Mouse (Mus musculus): ENCODE data around the gene Canx. TPM values are rescaled to one million over a fixed set of nuclear protein-coding genes. Genes with fewer than 3 reads are reported as not detected.
"Not testable (repeated sequence)": the region's sequence is repeated elsewhere in the genome, so short reads cannot be mapped to it uniquely, and the experiment has no call there.

The Canx gene
- polyA plus RNA-seq, 1 experiment from 2014 or later, result 239 TPM

DNA sequence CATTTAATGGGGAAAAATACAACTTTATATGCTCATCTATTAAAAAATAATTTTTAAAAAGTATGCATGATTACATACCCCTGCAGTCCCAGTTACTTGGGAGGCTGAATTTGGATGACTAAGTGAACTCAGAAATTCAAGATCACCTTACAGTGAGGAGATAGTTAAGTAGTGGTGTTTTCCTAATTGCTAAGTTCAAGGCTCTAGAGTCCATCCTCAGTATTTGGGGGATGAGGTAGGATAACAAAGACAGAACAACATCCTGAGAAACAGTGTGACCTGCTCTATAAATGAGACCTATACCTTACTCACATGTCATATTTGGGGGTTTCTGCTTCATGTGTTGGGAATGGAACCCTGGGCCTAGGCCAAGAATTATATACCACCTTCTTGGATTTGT is 3.1 kb downstream of the Canx start:
- no peaks in the 10 kb centered on the region for H3K9me3 ChIP-seq (ENCODE audit: control insufficient read depth, low read length)
- peaks cover 34% of the 10 kb centered on the region for H3K4me1 ChIP-seq (replicated peaks; ENCODE audit: control insufficient read depth, insufficient read depth, low read length)
- no peaks in the 10 kb centered on the region for H3K27me3 ChIP-seq (ENCODE audit: control insufficient read depth, insufficient read depth, low read length)
- H3K36me3 ChIP-seq (replicated peaks; ENCODE audit: control insufficient read depth, insufficient read depth), result peaks cover 11% of the 10 kb centered on the region; the same call in 1 of the 2 replicates
- 0 out of 2 replicates have a peak overlapping the region, but pooled peaks have one; percentile 91 for H3K4me2 ChIP-seq (replicated peaks)
- ATAC-seq (ENCODE audit: low FRiP score), result no peak
- no peak overlapping the region for H3K9ac ChIP-seq
- no peak overlapping the region for H3K4me3 ChIP-seq (replicated peaks; ENCODE audit: low read length)
- H3K27ac ChIP-seq, result no peak overlapping the region
- DNase-seq (ENCODE audit: low spot score), result no peak

- no peak overlapping the region for H3K27ac ChIP-seq
- peaks cover 26% of the 10 kb centered on the region for H3K4me1 ChIP-seq (replicated peaks; ENCODE audit: control insufficient read depth, insufficient read depth, low read length)
- no peak for DNase-seq (ENCODE audit: low spot score)
- no peak overlapping the region for H3K4me3 ChIP-seq (replicated peaks; ENCODE audit: low read length)
- no peak overlapping the region for H3K4me2 ChIP-seq (replicated peaks)
- no peak overlapping the region for H3K9ac ChIP-seq
- peaks cover 11% of the 10 kb centered on the region; the same call in 1 of the 2 replicates for H3K36me3 ChIP-seq (replicated peaks; ENCODE audit: control insufficient read depth, insufficient read depth)
- H3K27me3 ChIP-seq (ENCODE audit: control insufficient read depth, insufficient read depth, low read length), result no peaks in the 10 kb centered on the region
- no peaks in the 10 kb centered on the region for H3K9me3 ChIP-seq (ENCODE audit: control insufficient read depth, low read length)
- no peak for ATAC-seq (ENCODE audit: low FRiP score)
- 96% methylated on average over 6 of the region's 6 CpGs for WGBS
Observed at GRCm38 (mm10) chr11:50321239-50321638, 4.2 kb downstream of the Canx start.

GRCm38 (mm10) chr11:50319343-50319742 is 6.1 kb downstream of the Canx start:
- 85% methylated on average over 4 of the region's 4 CpGs for WGBS
- ATAC-seq (ENCODE audit: low FRiP score), result not testable (repeated sequence)

DNA sequence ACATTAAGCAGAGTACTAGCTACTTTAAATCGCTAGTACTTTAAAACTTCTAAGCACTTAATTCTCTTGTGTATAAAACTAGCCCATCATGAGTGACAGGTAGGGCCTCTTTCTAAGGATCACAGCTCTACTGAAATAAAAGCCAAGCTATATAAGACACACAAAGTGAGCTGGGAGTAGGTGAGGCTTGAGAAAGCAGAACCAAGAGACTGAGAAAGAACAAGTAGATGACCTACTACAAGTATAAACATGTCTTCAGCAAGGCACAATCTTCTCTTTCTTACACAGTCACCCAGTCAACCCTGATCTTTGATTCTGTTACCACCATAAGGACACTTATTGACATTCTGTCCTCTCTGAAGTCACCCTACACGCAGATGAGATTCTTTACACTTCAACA is 12.7 kb downstream of the Canx start:
- Histone ChIP-seq H3K36me3 (replicated peaks; ENCODE audit: control insufficient read depth, insufficient read depth) (peaks cover 44% of the 10 kb centered on the region), H3K9ac (no peak overlapping the region), H3K27ac (no peak overlapping the region), H3K4me1 (replicated peaks; ENCODE audit: control insufficient read depth, insufficient read depth, low read length) (no peaks in the 10 kb centered on the region), H3K4me3 (replicated peaks; ENCODE audit: low read length) (no peak overlapping the region), H3K4me2 (replicated peaks) (no peak overlapping the region), H3K27me3 (ENCODE audit: control insufficient read depth, insufficient read depth, low read length) (no peaks in the 10 kb centered on the region), H3K9me3 (ENCODE audit: control insufficient read depth, low read length) (no peaks in the 10 kb centered on the region)
- DNase-seq (ENCODE audit: low spot score) (no peak), ATAC-seq (ENCODE audit: low FRiP score) (no peak)
- 90% methylated on average over 2 of the region's 2 CpGs for WGBS

More at GRCm38 (mm10) chr11:50319343-50319742, 6.1 kb downstream of the Canx start:
- not testable (repeated sequence) for H3K4me2 ChIP-seq (replicated peaks); H3K9ac ChIP-seq; H3K27me3 ChIP-seq (ENCODE audit: control insufficient read depth, insufficient read depth, low read length); H3K4me3 ChIP-seq (replicated peaks; ENCODE audit: low read length); H3K27ac ChIP-seq; DNase-seq (ENCODE audit: low spot score); H3K9me3 ChIP-seq (ENCODE audit: control insufficient read depth, low read length)
- Histone ChIP-seq H3K4me1 (replicated peaks; ENCODE audit: control insufficient read depth, insufficient read depth, low read length) (peaks cover 22% of the 10 kb centered on the region), H3K36me3 (replicated peaks; ENCODE audit: control insufficient read depth, insufficient read depth) (peaks cover 11% of the 10 kb centered on the region; the same call in 1 of the 2 replicates)

DNA sequence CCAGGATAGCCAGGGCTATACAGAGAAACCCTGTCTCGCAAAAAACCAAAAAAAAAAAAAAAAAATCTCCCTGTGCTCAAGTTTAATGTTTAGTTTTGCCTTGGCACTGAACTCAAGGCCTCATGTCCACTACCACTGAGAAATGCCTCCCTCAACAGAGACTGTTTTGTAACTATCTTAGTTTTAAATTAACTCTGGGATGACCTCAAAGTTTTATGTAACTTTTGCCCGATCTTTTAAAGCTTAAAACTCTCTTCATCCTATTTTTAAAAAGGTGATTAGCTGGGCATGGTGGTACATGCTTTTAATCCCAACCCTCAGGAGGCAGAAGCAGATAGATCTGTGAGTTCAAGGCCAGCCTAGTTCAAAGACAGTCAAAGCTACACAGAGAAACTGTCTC is 22.1 kb downstream of the Canx start:
- no peak overlapping the region for H3K9ac ChIP-seq
- no peaks in the 10 kb centered on the region for H3K27me3 ChIP-seq (ENCODE audit: control insufficient read depth, insufficient read depth, low read length)
- no peak overlapping the region for H3K4me2 ChIP-seq (replicated peaks)
- H3K36me3 ChIP-seq (replicated peaks; ENCODE audit: control insufficient read depth, insufficient read depth), result peaks cover 98% of the 10 kb centered on the region
- ATAC-seq (ENCODE audit: low FRiP score) (no peak), DNase-seq (ENCODE audit: low spot score) (no peak)
- no peaks in the 10 kb centered on the region for H3K9me3 ChIP-seq (ENCODE audit: control insufficient read depth, low read length)
- no peaks in the 10 kb centered on the region for H3K4me1 ChIP-seq (replicated peaks; ENCODE audit: control insufficient read depth, insufficient read depth, low read length)
- no peak overlapping the region for H3K4me3 ChIP-seq (replicated peaks; ENCODE audit: low read length)
- H3K27ac ChIP-seq, result no peak overlapping the region
- WGBS, result 94% methylated on average over 2 of the region's 2 CpGs

GRCm38 (mm10) chr11:50292190-50292855 is 33.1 kb downstream of the Canx start, which contains the start of gene Maml1:
Maml1 (minus strand) TSS chr11:50292311.
- peak; percentile 99 for DNase-seq (ENCODE audit: low spot score)
- WGBS, result under 1% methylated on average over 42 of the region's 45 CpGs
- Histone ChIP-seq H3K27ac (peak within 1 kb of the TSS; percentile 99), H3K4me1 (replicated peaks; ENCODE audit: control insufficient read depth, insufficient read depth, low read length) (peaks cover 27% of the 10 kb centered on the region), H3K27me3 (ENCODE audit: control insufficient read depth, insufficient read depth, low read length) (no peaks in the 10 kb centered on the region), H3K9ac (peak within 1 kb of the TSS; percentile 97), H3K36me3 (replicated peaks; ENCODE audit: control insufficient read depth, insufficient read depth) (peaks cover 32% of the 10 kb centered on the region), H3K9me3 (ENCODE audit: control insufficient read depth, low read length) (no peaks in the 10 kb centered on the region), H3K4me2 (replicated peaks) (peak within 1 kb of the TSS; percentile 89), H3K4me3 (replicated peaks; ENCODE audit: low read length) (peak within 1 kb of the TSS; percentile 92)
- ATAC-seq (ENCODE audit: low FRiP score), result peak; percentile 98

DNA sequence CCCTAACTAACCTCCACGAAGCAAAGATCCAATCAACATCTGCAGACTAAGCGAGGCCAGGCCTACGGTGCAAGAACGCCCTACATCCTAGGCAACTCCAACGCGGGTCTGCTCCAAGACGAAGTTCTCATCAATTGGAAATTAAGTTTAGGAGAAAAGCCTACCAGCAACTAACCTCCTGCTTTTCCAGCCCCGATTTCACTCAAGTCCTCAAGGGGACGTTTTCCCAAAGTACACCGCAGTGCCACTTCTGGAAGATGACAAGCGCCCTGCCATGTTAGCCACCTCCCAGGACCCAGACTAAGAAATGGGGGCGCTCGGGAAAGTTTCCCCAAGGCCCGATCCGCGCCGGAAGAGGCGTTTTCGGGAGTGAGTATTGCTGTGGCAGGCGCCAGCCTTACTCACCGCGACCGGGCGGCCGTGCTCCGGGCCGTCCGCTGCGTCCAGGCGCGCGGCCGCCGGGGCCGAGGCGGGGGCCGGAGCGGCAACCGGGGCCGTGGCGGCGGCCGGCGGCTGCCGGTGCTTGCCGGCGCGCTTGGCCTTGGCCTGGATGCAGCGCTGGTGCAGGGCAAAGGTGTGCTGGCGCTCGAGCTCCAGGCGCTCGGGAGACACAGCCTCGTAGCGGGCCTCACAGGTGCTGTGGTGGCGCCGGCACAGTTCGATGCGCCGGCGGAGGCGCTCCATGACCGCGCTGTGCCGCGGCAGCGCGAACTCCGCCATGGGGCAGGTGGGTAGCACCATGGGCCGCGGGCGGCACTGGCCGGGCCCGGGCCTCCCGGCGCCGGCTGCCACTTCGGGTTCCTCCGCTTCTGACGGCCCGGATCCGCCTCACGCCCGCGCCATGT is 33.9 kb downstream of the Canx start:
- H3K4me3 ChIP-seq (replicated peaks; ENCODE audit: low read length), result peak overlapping the region; percentile 92
- H3K27me3 ChIP-seq (ENCODE audit: control insufficient read depth, insufficient read depth, low read length), result no peaks in the 10 kb centered on the region
- H3K4me1 ChIP-seq (replicated peaks; ENCODE audit: control insufficient read depth, insufficient read depth, low read length), result peaks cover 27% of the 10 kb centered on the region
- H3K9me3 ChIP-seq (ENCODE audit: control insufficient read depth, low read length), result no peaks in the 10 kb centered on the region
- peak overlapping the region; percentile 99 for H3K27ac ChIP-seq
- H3K36me3 ChIP-seq (replicated peaks; ENCODE audit: control insufficient read depth, insufficient read depth), result peaks cover 31% of the 10 kb centered on the region
- H3K4me2 ChIP-seq (replicated peaks), result peak overlapping the region; percentile 89
- WGBS, result under 1% methylated on average over 68 of the region's 85 CpGs
- H3K9ac ChIP-seq, result peak overlapping the region; percentile 97
- DNase-seq (ENCODE audit: low spot score), result peak; percentile 56
- ATAC-seq (ENCODE audit: low FRiP score), result peak; percentile 84

DNA sequence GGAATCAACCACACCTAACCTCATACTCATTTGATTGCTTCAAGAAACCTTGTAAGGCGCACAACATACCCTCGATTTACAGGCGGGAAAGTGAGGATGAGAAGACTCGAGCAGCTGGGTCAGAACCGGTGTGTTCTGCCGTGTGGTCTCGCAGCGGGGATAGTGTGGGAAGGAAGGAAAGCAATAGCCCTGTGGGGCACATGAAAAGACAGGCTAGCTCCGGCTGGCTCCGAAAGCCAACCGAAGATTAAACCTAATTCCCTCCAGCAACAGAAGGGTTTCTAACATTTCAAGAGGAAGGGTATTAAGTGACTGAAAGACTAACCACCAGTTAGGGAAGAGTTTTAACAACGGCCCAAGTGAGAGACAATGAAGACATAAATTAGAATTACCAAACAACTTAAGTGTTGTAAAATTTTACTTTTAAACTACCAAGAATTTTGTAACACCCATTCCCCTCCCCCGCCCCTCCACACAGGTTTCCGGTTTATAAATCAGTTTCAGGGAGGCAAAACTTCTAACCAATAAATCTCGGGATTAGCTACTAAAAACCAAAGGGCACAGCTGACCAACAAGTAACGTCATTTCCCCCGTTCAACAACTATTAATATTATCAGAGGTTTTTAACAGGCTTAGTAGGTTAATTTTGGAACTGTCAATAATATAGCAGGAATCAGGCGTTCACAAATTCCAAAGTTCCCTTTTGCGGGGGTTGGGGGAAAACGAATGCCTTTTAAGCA is 34.8 kb downstream of the Canx start:
- 18% methylated on average over 20 of the region's 20 CpGs for WGBS
- peaks cover 27% of the 10 kb centered on the region for H3K4me1 ChIP-seq (replicated peaks; ENCODE audit: control insufficient read depth, insufficient read depth, low read length)
- peak overlapping the region; percentile 99 for H3K27ac ChIP-seq
- no peaks in the 10 kb centered on the region for H3K9me3 ChIP-seq (ENCODE audit: control insufficient read depth, low read length)
- H3K9ac ChIP-seq, result peak overlapping the region; percentile 97
- peak overlapping the region; percentile 92 for H3K4me3 ChIP-seq (replicated peaks; ENCODE audit: low read length)
- no peaks in the 10 kb centered on the region for H3K27me3 ChIP-seq (ENCODE audit: control insufficient read depth, insufficient read depth, low read length)
- peaks cover 30% of the 10 kb centered on the region for H3K36me3 ChIP-seq (replicated peaks; ENCODE audit: control insufficient read depth, insufficient read depth)
- H3K4me2 ChIP-seq (replicated peaks), result peak overlapping the region; percentile 89
- DNase-seq (ENCODE audit: low spot score) (no peak), ATAC-seq (ENCODE audit: low FRiP score) (no peak)

GRCm38 (mm10) chr11:50286428-50286827 is 39.0 kb downstream of the Canx start:
- Histone ChIP-seq H3K9me3 (ENCODE audit: control insufficient read depth, low read length) (no peaks in the 10 kb centered on the region), H3K4me3 (replicated peaks; ENCODE audit: low read length) (no peak overlapping the region), H3K27me3 (ENCODE audit: control insufficient read depth, insufficient read depth, low read length) (no peaks in the 10 kb centered on the region), H3K36me3 (replicated peaks; ENCODE audit: control insufficient read depth, insufficient read depth) (peaks cover 22% of the 10 kb centered on the region), H3K9ac (no peak overlapping the region), H3K4me2 (replicated peaks) (no peak overlapping the region), H3K4me1 (replicated peaks; ENCODE audit: control insufficient read depth, insufficient read depth, low read length) (peaks cover 22% of the 10 kb centered on the region), H3K27ac (no peak overlapping the region)
- ATAC-seq (ENCODE audit: low FRiP score) (no peak), DNase-seq (ENCODE audit: low spot score) (no peak)
- WGBS, result 85% methylated on average over 1 of the region's 1 CpGs
